Mouse (Mus musculus): Measurements from ENCODE around the gene Inpp4b.

DNA sequence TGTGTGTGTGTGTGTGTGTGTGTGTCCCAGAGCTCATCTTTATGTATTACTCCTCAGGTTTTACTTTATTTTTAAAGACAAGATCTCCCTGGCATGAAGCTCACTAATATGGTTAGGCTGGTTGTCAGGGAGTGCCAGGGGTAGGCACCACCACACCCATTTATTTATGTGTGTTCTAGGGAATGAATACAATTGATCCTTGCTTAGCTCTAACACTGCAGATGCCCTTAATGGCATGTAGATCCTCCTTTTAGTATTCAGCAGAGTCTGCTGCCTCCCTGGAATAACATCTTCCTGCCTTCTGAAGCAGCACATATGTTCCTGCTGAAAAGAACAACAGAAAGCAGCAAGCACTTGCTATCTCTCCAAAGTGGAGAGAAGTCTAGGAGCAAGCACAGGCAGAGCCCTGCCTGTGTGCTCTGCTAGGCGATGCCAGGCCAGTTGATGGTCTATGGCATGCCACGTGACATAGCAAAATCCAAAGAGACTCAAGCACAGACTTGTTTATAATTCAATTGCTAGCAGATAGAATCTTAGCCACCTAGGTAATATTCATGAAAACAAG is 415.3 kb downstream of the Inpp4b start:
- no peak for TF ChIP-seq CTCF (IDR thresholded peaks at IDR 0.05; ENCODE audit: control insufficient read depth, insufficient read depth, insufficient read length)
- TF ChIP-seq CEBPB (IDR thresholded peaks at IDR 0.05; ENCODE audit: low read depth): no peak

Data from C2C12 (cell line).